Mouse (Mus musculus) adrenal gland, postnatal 25 days (tissue): ENCODE data around the gene Bcar1. TPM values are rescaled to one million over a fixed set of nuclear protein-coding genes. Genes with fewer than 3 reads are reported as not detected.

Experiments used
- DNase-seq: peaks from one replicate; pipeline ENCODE4 v3.0.0; 2021; ENCODE audit warnings: mixed read lengths
- total RNA-seq: library from RNA; stranded (reverse); gene quantifications from 2 replicates; pipeline ENCODE4 v1.2.3, GENCODE M21; 2021

Bcar1 gene
- total RNA-seq, 1 experiment from 2014 or later: 70.0 TPM

- DNase-seq: no peak
Observed at GRCm38 (mm10) chr8:111714295-111714694, 29.3 kb downstream of the Bcar1 start.

DNA sequence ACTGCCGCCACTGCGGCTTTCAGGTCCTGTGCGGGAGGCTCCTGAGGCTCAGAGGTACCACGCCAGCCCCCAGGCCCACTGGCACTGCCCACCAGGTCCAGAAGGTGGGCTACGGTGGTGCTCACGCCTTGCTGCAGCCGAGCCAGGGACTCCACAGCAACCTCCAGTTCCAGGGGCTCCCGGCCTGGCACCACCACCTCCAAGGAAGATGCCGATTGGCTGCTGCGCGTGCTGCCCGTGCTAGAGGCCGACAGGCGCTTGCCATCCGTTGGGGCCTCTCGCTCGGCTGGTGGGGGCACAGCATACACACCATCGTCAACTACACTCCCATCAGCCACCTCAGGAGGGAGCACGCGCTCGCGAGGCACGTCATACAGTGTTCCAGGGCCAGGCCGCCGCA is 29.8 kb downstream of the Bcar1 start:
- no peak for DNase-seq

DNA sequence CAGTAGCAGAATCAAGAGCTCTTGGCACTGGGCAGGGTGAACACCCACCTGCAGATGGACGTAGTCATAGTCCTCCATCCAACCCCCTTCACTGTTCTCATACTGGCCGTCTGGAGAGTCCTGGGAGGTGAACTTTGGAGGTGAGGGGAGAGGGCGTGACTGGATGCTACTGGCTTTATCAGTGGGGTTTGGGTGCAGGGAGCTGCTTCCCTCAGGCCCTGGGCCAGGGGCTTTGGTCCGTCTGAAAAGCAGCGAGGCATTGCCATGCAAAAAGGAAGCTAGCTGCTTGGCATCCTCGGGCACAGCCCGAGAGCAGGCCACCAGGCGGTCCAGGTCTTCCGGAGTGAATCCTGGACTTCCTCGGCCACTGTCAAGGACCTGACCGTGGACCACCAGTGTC is 30.3 kb downstream of the Bcar1 start:
- DNase-seq: no peak

DNA sequence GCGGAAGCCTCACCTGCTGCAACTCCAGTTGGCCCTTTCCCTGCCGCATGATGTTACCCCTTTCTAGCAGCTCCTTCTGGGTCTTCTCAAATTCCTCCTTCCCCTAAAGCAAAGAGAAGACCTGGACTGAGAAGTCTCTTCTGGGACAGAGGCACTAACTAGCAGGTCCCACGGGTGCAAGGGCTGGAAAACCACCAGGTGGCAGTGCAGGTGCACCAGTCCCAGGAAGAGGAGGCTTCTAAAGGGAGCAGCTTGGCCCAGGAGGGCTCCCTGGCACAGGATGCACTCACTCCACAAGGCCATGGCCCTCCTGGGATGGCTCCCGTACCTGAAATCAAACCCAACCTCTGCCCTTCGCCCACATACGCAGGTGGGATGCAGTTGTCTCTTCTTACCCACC is 31.0 kb downstream of the Bcar1 start:
- peak; percentile 73 for DNase-seq

GRCm38 (mm10) chr8:111712135-111712534 is 31.5 kb downstream of the Bcar1 start:
- no peak for DNase-seq

GRCm38 (mm10) chr8:111710777-111711485 is 32.7 kb downstream of the Bcar1 start:
- DNase-seq: no peak

- DNase-seq: no peak
Observed at GRCm38 (mm10) chr8:111709223-111709622, 34.4 kb downstream of the Bcar1 start.

- DNase-seq: no peak
Observed at GRCm38 (mm10) chr8:111708265-111708664, 35.3 kb downstream of the Bcar1 start.

- DNase-seq: no peak
Observed at GRCm38 (mm10) chr8:111705699-111706098, 37.9 kb downstream of the Bcar1 start.

DNA sequence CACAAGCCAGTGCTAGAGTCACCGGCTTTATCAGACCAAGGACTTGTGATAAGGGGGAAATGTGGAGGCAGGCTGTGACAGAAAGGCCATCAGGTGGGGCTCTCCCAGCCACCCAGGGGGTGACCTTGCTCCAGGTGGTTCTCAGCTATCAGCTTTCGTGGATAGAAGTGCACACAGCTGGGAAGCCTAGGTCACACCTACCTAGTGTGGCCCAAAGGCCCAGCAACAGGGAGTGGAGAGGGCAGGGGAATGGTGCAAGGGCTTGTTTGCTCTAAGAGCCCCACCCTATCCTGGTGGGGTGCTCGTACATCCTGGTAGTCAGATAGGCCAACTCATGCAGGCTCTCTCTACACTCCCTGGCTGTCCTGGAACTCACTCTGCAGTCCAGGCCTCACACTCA is 38.4 kb downstream of the Bcar1 start:
- DNase-seq: no peak

- DNase-seq: no peak
Observed at GRCm38 (mm10) chr8:111704585-111704984, 39.0 kb downstream of the Bcar1 start.

- no peak for DNase-seq
Observed at GRCm38 (mm10) chr8:111701380-111701779, 42.2 kb downstream of the Bcar1 start.

DNA sequence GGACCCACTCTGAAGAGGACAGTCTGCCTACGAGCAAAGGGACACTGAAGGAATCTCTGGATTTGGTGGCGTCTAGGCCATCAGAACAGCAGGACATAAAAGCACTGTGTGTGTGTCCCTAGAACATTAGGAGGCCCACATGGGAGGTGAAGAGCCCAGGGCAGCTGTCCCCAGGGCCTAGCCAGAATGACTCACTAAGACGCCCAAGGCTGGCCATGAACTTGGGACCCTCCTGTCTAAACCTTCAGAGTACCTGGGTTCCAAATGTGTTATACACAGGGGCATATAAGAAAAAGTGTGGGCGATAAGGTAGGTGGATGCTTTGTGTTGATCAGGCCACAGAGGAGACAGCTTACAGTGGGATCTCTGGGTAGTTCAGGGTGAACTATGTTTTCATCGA is 42.9 kb downstream of the Bcar1 start:
- DNase-seq: no peak

- no peak for DNase-seq
Observed at GRCm38 (mm10) chr8:111700201-111700600, 43.4 kb downstream of the Bcar1 start.

DNA sequence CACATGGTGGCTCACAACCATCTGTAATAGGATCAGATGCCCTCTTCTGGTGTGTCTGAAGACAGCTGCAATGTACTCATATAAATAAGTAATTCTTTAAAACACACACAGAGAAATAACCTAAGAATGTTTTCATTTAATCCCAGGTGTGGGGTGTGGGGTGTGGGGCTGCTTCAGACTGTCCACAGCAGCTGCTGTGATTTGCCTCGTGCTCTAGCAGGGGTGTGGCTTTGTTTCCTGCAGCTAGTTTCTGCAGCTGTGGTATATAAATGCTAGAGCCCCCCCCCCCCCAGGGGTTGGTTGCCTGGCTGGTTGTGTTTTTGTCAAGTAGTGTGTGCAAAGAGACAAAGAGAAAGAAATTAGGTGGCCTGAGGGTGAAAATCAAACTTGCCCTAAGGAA is 44.6 kb downstream of the Bcar1 start:
- DNase-seq: no peak

GRCm38 (mm10) chr8:111697655-111698054 is 46.0 kb downstream of the Bcar1 start:
- DNase-seq: no peak

DNA sequence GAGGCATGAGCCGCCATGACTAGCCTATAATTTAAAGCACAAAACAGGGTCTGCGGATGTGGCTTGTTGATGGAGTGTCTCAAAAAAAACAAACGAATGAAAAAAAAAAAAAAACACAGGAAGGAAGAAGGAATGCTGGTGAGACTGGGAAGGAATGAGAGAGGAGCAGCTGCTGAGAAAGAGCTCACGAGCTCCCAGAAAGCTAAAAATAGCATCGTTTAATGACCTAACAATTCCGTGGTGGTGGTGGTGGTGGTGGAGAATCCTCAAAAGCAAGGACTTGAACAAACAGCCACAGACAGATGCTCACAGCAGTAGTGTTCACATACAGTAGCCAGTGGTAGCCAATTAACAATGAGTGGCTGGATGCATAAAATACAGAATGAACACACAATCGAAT is 48.2 kb downstream of the Bcar1 start:
- no peak for DNase-seq

DNA sequence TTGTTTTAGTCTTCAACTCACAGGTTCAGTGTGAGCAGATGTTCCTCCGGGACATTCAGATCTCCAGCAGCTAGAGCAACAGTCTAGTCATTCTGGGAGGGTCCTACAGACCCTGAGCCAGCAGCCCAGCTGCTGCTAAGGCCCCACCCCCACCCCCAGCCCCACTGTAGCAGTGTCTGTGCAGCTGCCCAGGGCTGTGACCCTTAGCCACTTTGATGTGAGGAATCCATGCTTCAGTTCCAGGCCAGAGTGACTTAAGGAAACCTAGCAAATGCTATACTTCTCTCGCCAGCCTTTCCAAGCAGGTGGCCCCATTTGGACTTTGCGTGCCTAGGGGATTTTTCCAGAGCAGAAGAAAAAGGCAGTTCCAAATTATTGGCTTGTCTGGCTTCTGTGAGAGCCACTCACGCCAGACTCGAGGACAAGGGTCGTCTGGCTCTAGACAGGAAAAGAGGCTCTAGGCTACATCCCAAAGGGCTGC is 50.3 kb downstream of the Bcar1 start:
- no peak for DNase-seq

DNA sequence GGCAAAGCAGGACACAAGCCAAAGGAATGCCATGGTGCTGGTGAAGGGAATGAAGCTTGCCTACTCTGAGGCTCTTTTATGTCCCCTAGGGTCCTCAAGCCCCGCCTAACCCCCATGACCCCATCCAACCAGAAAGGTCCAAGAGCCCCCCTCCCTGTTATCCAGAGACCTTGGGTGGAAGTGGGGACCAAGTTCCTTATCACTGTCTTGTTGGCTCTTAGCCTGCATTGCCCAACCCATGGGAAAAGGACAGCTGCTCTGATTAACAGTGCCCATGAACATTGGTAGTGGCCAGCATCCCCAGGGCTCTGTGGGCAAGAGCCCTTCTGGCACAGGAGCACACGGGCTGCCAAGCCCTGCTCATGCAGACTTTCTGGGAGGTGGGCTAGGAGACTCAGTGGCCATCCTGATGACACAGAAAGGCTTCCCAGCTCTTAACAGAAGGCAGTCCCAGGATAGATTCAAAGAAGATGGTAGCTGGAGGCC is 52.6 kb downstream of the Bcar1 start, which contains the start of gene Ctrb1:
Gene Ctrb1 (minus strand): TSS at position 51 of the 486 bp plus-strand sequence.
- no peak for DNase-seq

GRCm38 (mm10) chr8:111686881-111687280 is 56.7 kb downstream of the Bcar1 start:
- DNase-seq: no peak

DNA sequence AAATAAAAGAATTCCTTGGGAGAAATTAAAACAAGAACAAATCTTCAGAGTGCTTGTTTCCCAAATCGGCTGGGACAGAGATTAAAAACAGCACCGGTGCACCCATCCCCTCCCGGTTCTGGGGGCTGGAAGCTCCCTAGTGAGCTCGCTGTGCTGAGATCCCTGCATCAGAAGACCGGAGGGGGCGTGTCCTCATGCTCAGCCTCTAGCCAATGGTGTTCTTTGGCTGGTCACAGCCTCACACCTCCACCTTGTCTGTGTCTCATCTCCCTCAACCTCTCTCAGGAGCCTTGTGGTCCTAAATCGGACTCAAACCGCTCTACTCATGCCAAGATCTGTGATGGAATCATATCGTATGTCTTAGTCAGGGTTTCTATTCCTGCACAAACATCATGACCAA is 61.1 kb downstream of the Bcar1 start:
- no peak for DNase-seq

GRCm38 (mm10) chr8:111681153-111681552 is 62.5 kb downstream of the Bcar1 start:
- no peak for DNase-seq

DNA sequence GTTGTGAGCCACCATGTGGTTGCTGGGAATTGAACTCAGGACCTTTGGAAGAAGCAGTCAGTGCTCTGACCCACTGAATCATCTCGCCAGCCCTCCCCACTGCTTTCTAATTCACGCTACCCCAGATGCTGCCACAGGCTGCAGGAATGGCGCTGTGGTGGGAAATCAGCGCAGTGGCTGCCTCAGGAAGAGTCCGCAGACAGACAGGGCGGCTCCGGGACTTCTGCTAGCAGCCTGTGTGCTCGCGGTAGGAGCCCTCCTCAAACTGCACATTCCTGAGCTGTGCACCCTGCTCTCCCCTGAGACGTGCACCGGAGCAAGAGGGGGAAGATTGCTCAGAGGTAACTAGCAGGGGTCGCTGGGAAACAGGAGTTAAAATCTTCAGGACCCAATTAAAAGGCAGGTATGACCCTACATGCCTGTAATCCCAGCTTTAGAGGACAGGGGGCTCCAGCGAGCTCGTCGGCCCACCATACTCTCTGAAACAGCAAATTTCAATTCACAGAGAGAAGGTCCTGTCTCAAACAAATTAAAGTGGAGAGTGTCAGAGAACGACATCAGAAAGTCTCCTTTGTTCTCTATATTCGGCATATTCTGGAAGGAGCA is 63.1 kb downstream of the Bcar1 start:
- DNase-seq: no peak

DNA sequence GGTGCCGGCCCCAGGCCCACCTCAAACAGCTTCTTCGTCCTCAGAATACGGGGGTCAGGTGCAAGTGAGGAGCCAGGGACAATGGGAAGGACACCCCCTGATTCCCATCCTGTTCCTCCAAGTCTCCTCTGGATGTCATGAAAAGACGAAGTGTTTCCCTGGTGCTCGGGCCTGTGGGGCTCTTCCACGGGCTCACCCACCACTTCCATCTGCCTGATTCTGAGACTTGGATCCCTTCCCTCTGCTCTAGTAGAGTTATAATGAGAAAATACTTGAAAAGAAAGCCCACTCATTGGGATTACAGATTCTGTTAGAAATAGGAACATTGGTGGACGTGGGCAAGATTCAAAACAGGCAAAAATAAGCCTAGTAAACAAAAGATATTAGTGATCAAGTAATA is 64.8 kb downstream of the Bcar1 start:
- DNase-seq: no peak
